Mouse (Mus musculus): ENCODE measurements at regions not wholly inside any gene's neighbourhood (a gene's known extent, or its start where the extent isn't known, plus 50 kb on each side); places are given as distances from the start of the nearest gene placed in this dataset.

DNA sequence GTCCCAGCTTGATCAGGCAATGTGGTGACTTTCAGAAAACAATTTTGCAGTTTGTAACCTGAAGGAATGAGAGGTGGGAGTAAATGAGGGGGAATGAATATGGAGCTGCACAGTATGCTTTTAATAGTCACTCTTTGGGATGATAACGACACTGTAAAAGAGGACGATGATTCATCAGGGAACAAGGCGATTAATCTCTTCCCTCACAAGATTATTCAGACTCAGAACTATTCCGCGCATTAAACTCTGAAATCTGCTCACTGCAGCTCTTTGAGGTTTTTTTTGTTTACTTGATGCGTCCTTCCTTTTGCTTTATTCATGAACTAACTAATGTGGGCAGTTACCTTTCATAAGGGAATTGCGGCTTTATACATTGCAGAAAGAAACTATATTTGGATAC lies 206.1 kb downstream of the Gpat3 start:
- no peak overlapping the region for H3K27ac ChIP-seq (replicated peaks; ENCODE audit: low read depth, low read length)
- no peak overlapping the region for H3K4me3 ChIP-seq (ENCODE audit: insufficient read depth, low read depth, low read length)
- no peaks in the 10 kb centered on the region for H3K4me1 ChIP-seq (ENCODE audit: control insufficient read depth, insufficient read depth, insufficient read length, low read length)

DNA sequence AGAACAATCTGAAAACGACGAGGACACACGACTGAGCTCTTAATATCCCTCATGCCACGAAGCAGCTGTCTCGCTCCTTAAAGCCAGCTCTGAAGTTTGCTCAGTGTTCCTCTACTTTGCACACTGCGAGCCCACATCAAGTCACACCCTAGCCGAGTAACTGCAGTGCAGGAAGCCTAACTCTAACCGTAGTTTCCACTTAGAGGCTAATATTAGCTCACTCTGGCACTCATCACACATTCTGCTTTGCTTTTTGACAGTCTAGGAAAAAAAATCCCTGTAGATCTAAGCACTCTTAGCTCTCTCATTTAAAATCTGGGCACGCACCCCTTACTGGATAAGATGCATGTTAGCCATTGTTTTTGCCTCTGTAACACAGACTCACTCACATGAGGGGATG lies 195.0 kb downstream of the Gpat3 start:
- H3K27ac ChIP-seq (replicated peaks; ENCODE audit: low read depth, low read length): no peak overlapping the region
- no peak overlapping the region for H3K4me3 ChIP-seq (ENCODE audit: insufficient read depth, low read depth, low read length)
- H3K4me1 ChIP-seq (ENCODE audit: control insufficient read depth, insufficient read depth, insufficient read length, low read length): no peaks in the 10 kb centered on the region

DNA sequence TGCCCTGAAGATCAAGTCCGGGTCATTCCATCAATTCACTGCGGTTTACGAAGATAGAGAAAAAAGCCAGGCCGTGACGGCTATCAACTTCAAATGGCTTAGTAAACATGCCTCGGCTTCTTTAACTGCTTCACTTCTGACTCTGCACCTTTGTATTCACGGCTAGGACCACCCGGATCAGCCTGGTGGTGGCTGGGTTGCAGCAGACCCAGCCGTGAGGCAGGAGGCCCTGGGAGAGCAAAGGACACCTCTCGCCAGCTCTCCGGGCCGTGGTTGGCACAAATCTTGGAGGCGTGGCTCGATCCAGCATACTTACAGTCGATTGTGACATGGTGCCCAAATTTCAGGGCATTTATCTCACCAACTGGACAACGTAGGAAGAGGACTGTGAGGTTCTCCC lies 187.5 kb downstream of the Gpat3 start:
- Histone ChIP-seq H3K27ac (replicated peaks; ENCODE audit: low read depth, low read length) (no peak overlapping the region), H3K4me1 (ENCODE audit: control insufficient read depth, insufficient read depth, insufficient read length, low read length) (no peaks in the 10 kb centered on the region), H3K4me3 (ENCODE audit: insufficient read depth, low read depth, low read length) (no peak overlapping the region)

DNA sequence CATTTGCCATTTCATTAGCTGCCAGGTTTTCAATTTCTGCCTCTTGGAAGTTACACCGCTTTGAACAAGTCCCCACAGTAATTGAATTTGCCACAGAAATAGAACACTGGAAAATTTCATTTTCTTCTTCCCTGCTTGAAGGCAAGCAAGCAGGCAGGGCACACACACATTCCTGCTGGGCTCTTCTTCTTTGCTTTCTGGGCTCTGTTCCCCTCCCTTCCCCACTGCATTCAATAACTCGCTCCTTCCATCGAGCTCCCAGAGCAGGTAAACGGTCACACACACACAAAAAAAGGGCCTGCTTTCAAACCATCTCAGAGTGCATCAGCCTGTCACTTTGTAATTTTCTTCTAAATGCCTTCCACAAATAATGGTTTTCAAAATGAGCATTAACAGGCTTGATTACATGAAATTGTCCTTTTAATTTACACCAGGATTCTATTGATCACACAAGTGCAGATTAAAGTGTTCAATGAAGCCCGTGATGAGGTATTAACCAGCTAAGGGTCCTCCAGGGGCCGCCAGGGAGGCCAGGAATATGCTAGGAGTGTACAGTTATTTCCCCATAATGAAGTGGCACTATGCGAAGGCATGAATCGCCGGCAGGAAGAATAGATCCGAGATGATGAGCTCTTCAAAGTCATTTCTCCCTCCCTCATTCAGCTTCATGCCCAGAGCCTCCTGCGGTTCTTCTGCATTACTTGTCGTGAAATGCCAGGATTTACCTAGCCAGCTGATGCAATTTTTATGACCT lies 186.8 kb downstream of the Gpat3 start:
- no peak overlapping the region for H3K27ac ChIP-seq (replicated peaks; ENCODE audit: low read depth, low read length)
- no peak overlapping the region for H3K4me3 ChIP-seq (ENCODE audit: insufficient read depth, low read depth, low read length)
- H3K4me1 ChIP-seq (ENCODE audit: control insufficient read depth, insufficient read depth, insufficient read length, low read length): no peaks in the 10 kb centered on the region

DNA sequence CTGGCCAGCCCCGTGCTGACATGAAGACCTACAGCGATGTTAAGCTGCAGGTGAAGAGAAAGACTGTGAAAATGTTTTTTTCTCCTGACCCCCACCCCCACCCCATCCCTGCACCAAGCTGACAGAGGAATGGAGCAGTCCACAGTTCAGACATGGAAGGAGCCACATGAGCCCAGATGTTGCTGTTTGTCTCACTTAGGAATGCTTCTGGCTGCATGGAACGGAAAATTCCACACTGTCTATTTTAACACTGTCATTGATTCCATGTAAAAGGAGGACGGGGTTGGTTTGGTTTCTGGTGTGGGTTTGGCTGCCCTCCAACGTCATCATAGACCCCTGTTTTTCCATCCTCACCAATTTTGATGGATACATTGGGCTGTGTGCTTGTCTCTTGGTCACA lies 179.3 kb downstream of the Gpat3 start:
- Histone ChIP-seq H3K27ac (replicated peaks; ENCODE audit: low read depth, low read length) (no peak overlapping the region), H3K4me1 (ENCODE audit: control insufficient read depth, insufficient read depth, insufficient read length, low read length) (no peaks in the 10 kb centered on the region), H3K4me3 (ENCODE audit: insufficient read depth, low read depth, low read length) (no peak overlapping the region)

DNA sequence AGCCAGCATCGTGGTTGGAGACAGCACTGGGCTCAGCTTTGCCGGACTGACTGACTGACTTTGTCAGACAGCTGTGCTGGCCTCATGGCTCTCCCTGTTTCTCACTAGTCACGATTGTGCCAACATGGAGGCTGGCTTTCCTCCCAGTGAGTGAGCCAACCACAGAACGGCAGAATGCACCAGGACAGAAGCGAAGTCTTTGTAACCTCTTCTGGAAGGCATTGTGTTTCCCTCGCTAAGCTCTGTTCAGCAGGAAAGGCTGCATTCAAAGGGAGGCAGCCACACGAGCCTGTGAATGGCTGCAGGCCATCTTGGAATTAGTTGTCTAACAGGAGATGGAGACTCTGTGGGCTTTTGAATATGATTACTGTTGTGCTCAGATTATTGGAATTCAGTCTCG lies 178.3 kb downstream of the Gpat3 start:
- no peaks in the 10 kb centered on the region for H3K4me1 ChIP-seq (ENCODE audit: control insufficient read depth, insufficient read depth, insufficient read length, low read length)
- H3K27ac ChIP-seq (replicated peaks; ENCODE audit: low read depth, low read length): no peak overlapping the region

GRCm38 (mm10) chr5:101020784-101021183 lies 175.3 kb downstream of the Gpat3 start:
- Histone ChIP-seq H3K27ac (replicated peaks; ENCODE audit: low read depth, low read length) (no peak overlapping the region), H3K4me3 (ENCODE audit: insufficient read depth, low read depth, low read length) (no peak overlapping the region), H3K4me1 (ENCODE audit: control insufficient read depth, insufficient read depth, insufficient read length, low read length) (no peaks in the 10 kb centered on the region)

More for the DNA sequence above, 178.3 kb downstream of the Gpat3 start:
- no peak overlapping the region for H3K4me3 ChIP-seq (ENCODE audit: insufficient read depth, low read depth, low read length)

GRCm38 (mm10) chr5:101013844-101014243 lies 168.3 kb downstream of the Gpat3 start:
- Histone ChIP-seq H3K27ac (replicated peaks; ENCODE audit: low read depth, low read length) (no peak overlapping the region), H3K4me1 (ENCODE audit: control insufficient read depth, insufficient read depth, insufficient read length, low read length) (no peaks in the 10 kb centered on the region), H3K4me3 (ENCODE audit: insufficient read depth, low read depth, low read length) (no peak overlapping the region)

DNA sequence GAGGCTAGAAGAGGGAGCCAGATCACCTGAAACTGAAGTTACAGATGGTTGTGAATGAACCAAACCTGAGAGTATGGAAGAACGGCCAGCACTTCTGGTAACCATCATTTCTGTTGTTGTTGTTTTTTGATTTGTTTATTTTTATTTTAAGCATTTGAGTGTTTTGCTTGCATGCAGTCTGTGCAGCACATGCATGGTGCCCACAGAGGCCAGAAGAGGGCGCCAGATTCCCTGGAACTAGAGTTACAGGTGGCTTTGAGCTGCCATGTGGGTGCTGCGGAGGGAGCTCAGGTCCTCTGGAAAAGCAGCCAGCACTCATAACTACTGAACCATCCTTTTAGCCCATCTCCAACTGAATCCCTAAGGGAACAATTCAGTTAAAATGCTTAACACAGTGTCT lies 159.7 kb downstream of the Gpat3 start:
- H3K4me1 ChIP-seq (ENCODE audit: control insufficient read depth, insufficient read depth, insufficient read length, low read length): no peaks in the 10 kb centered on the region
- H3K27ac ChIP-seq (replicated peaks; ENCODE audit: low read depth, low read length): no peak overlapping the region
- no peak overlapping the region for H3K4me3 ChIP-seq (ENCODE audit: insufficient read depth, low read depth, low read length)

- Histone ChIP-seq H3K4me1 (ENCODE audit: control insufficient read depth, insufficient read depth, insufficient read length, low read length) (no peaks in the 10 kb centered on the region), H3K27ac (replicated peaks; ENCODE audit: low read depth, low read length) (no peak overlapping the region), H3K4me3 (ENCODE audit: insufficient read depth, low read depth, low read length) (no peak overlapping the region)
These were observed 154.9 kb downstream of the Gpat3 start for GRCm38 (mm10) chr5:101000436-101000835.

DNA sequence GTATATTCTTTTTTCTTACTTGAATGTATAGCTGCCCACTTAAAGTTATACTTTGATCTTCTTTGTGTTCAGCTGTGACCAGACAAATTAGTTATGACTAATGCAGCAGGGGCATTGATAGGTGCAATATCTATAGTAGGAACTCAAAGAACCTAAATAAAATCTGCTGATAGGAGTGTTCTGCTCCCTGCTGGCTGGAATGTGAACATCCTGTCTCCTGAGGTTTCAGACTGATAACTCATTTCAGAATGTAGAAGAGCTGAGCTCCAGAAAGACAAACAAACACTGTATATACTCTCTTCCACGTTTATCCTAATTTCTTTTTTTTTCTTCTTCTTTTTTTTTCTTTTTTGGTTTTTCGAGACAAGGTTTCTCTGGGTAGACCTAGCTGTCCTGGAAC lies 146.9 kb downstream of the Gpat3 start:
- H3K4me1 ChIP-seq (ENCODE audit: control insufficient read depth, insufficient read depth, insufficient read length, low read length): no peaks in the 10 kb centered on the region
- H3K27ac ChIP-seq (replicated peaks; ENCODE audit: low read depth, low read length): no peak overlapping the region
- no peak overlapping the region for H3K4me3 ChIP-seq (ENCODE audit: insufficient read depth, low read depth, low read length)

GRCm38 (mm10) chr5:100991626-100992025 lies 146.1 kb downstream of the Gpat3 start:
- no peak overlapping the region for H3K4me3 ChIP-seq (ENCODE audit: insufficient read depth, low read depth, low read length)
- no peaks in the 10 kb centered on the region for H3K4me1 ChIP-seq (ENCODE audit: control insufficient read depth, insufficient read depth, insufficient read length, low read length)
- no peak overlapping the region for H3K27ac ChIP-seq (replicated peaks; ENCODE audit: low read depth, low read length)

DNA sequence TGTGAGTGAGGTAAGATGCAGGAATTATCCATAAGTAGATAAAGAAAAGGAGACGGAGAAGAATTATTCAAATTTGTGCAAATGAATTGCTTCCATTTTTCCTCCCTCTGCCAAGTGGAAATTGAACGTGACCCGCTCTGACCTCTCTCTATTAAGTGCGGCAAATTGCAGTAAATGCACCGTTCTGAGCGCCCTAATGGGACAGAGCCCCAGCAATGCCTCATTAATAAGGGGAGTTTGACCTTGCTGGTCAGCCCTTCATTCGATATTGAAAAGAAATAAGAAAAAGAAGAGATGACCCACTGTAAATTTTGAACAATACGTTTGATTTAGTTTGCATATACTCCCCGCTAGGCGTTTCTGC lies 137.0 kb downstream of the Gpat3 start:
- no peak overlapping the region for H3K4me3 ChIP-seq (ENCODE audit: insufficient read depth, low read depth, low read length)
- H3K4me1 ChIP-seq (ENCODE audit: control insufficient read depth, insufficient read depth, insufficient read length, low read length): no peaks in the 10 kb centered on the region
- no peak overlapping the region for H3K27ac ChIP-seq (replicated peaks; ENCODE audit: low read depth, low read length)

- no peak overlapping the region for H3K4me3 ChIP-seq (ENCODE audit: insufficient read depth, low read depth, low read length)
- H3K27ac ChIP-seq (replicated peaks; ENCODE audit: low read depth, low read length): no peak overlapping the region
- no peaks in the 10 kb centered on the region for H3K4me1 ChIP-seq (ENCODE audit: control insufficient read depth, insufficient read depth, insufficient read length, low read length)
These were observed 136.5 kb downstream of the Gpat3 start for GRCm38 (mm10) chr5:100981849-100982572.

GRCm38 (mm10) chr5:100976736-100977135 lies 131.2 kb downstream of the Gpat3 start:
- H3K27ac ChIP-seq (replicated peaks; ENCODE audit: low read depth, low read length): no peak overlapping the region
- no peaks in the 10 kb centered on the region for H3K4me1 ChIP-seq (ENCODE audit: control insufficient read depth, insufficient read depth, insufficient read length, low read length)
- no peak overlapping the region for H3K4me3 ChIP-seq (ENCODE audit: insufficient read depth, low read depth, low read length)

- Histone ChIP-seq H3K4me1 (ENCODE audit: control insufficient read depth, insufficient read depth, insufficient read length, low read length) (no peaks in the 10 kb centered on the region), H3K27ac (replicated peaks; ENCODE audit: low read depth, low read length) (no peak overlapping the region), H3K4me3 (ENCODE audit: insufficient read depth, low read depth, low read length) (no peak overlapping the region)
These were observed 105.7 kb downstream of the Gpat3 start for GRCm38 (mm10) chr5:100951210-100951609.
